Mouse (Mus musculus) liver, adult 2 months (tissue): ENCODE data around the gene Vps13d.

ENCODE experiments used
- CTCF ChIP-seq: fragments of 200-500 bp; IDR thresholded peaks from 2 replicates; pipeline ENCODE4 v1.5.1; 2011; ENCODE audit warnings: low read depth, low read length, control low read depth
- POLR2A ChIP-seq: fragments of 200-500 bp; IDR thresholded peaks from 2 replicates; pipeline ENCODE4 v1.6.1; 2011; ENCODE audit warnings: low read length, control low read depth; ENCODE audit not compliant: insufficient read depth; ENCODE audit errors: extremely low read depth

DNA sequence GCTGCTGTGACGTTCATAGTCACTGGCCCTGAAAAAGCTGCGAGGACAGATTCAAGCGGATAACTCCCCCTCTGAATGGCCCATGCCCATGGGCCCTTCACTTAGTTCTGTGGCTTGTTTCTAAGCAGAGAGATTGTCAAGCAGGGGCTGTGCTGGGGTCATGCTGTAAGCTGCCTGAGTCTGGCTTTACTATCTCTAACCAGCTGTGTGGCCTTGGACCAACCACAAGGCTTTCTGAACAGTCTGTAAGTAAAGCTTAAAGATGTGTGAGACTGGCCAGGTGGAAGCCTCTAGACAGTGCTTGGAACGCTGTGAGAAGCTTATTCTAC, 180.2 kb downstream of the Vps13d start:
- TF ChIP-seq POLR2A (no peak), CTCF (no peak)
